Mouse (Mus musculus): ENCODE data around the gene Arhgap33. TPM values are rescaled to one million over a fixed set of nuclear protein-coding genes. Genes with fewer than 3 reads are reported as not detected.
A peak's percentile ranks its signal among the peaks of the same experiment; 100 is the strongest.

Arhgap33 gene
- polyA plus RNA-seq (2016; fragmentation: Nextera tagmentation; extraction: Ambion mirVana): 15.1 and 17.7 TPM in 2 replicates

- peak within 1 kb of the TSS; percentile 71 for H3K9ac ChIP-seq (replicated peaks)
- H3K4me1 ChIP-seq (replicated peaks): peaks cover 15% of the 10 kb centered on the region
- under 1% methylated on average over 84 of the region's 84 CpGs for WGBS
- H3K27me3 ChIP-seq: no peaks in the 10 kb centered on the region
- H3K36me3 ChIP-seq: peaks cover 51% of the 10 kb centered on the region
- no peaks in the 10 kb centered on the region for H3K9me3 ChIP-seq
- peak within 1 kb of the TSS; percentile 62; the same call in 1 of the 2 replicates for H3K27ac ChIP-seq
- peak within 1 kb of the TSS; percentile 85 for H3K4me2 ChIP-seq
- peak within 1 kb of the TSS; percentile 67 for H3K4me3 ChIP-seq (replicated peaks)
- ATAC-seq (ENCODE audit: insufficient number of reproducible peaks, insufficient read depth, low FRiP score, low TSS enrichment, low read depth): peak; percentile 87
Measured at GRCm38 (mm10) chr7:30534633-30535577, at the start of gene Arhgap33. Gene Arhgap33 (minus strand): TSS chr7:30535060.

- Histone ChIP-seq H3K4me1 (replicated peaks) (peaks cover 14% of the 10 kb centered on the region), H3K27ac (no peak overlapping the region), H3K9ac (replicated peaks) (no peak overlapping the region), H3K36me3 (peaks cover 75% of the 10 kb centered on the region), H3K4me3 (replicated peaks) (no peak overlapping the region), H3K27me3 (no peaks in the 10 kb centered on the region), H3K9me3 (no peaks in the 10 kb centered on the region), H3K4me2 (no peak overlapping the region)
- no peak for ATAC-seq (ENCODE audit: insufficient number of reproducible peaks, insufficient read depth, low FRiP score, low TSS enrichment, low read depth)
- 94% methylated on average over 10 of the region's 10 CpGs for WGBS
Measured at GRCm38 (mm10) chr7:30584339-30584738, 49.5 kb upstream of the Arhgap33 start.

- Histone ChIP-seq H3K4me1 (replicated peaks) (peaks cover 2% of the 10 kb centered on the region; the same call in 1 of the 2 replicates), H3K9me3 (no peaks in the 10 kb centered on the region), H3K9ac (replicated peaks) (no peak overlapping the region), H3K4me3 (replicated peaks) (no peak overlapping the region), H3K36me3 (peaks cover 100% of the 10 kb centered on the region), H3K27ac (no peak overlapping the region), H3K27me3 (no peaks in the 10 kb centered on the region), H3K4me2 (no peak overlapping the region)
- 98% methylated on average over 16 of the region's 16 CpGs for WGBS
- ATAC-seq (ENCODE audit: insufficient number of reproducible peaks, insufficient read depth, low FRiP score, low TSS enrichment, low read depth): no peak
Measured at GRCm38 (mm10) chr7:30581547-30581946, 46.7 kb upstream of the Arhgap33 start.

GRCm38 (mm10) chr7:30579950-30580349 lies 45.1 kb upstream of the Arhgap33 start:
- Histone ChIP-seq H3K27ac (no peak overlapping the region), H3K9me3 (no peaks in the 10 kb centered on the region), H3K27me3 (no peaks in the 10 kb centered on the region), H3K9ac (replicated peaks) (no peak overlapping the region), H3K4me3 (replicated peaks) (no peak overlapping the region), H3K4me2 (no peak overlapping the region), H3K4me1 (replicated peaks) (no peaks in the 10 kb centered on the region), H3K36me3 (peaks cover 100% of the 10 kb centered on the region)
- no peak for ATAC-seq (ENCODE audit: insufficient number of reproducible peaks, insufficient read depth, low FRiP score, low TSS enrichment, low read depth)
- WGBS: 91% methylated on average over 8 of the region's 8 CpGs

GRCm38 (mm10) chr7:30572969-30573368 lies 38.1 kb upstream of the Arhgap33 start:
- H3K9me3 ChIP-seq: no peaks in the 10 kb centered on the region
- no peak overlapping the region for H3K27ac ChIP-seq
- no peak overlapping the region for H3K9ac ChIP-seq (replicated peaks)
- no peaks in the 10 kb centered on the region for H3K4me1 ChIP-seq (replicated peaks)
- H3K27me3 ChIP-seq: no peaks in the 10 kb centered on the region
- no peak overlapping the region for H3K4me3 ChIP-seq (replicated peaks)
- peaks cover 100% of the 10 kb centered on the region for H3K36me3 ChIP-seq
- WGBS: 78% methylated on average over 2 of the region's 2 CpGs
- no peak for ATAC-seq (ENCODE audit: insufficient number of reproducible peaks, insufficient read depth, low FRiP score, low TSS enrichment, low read depth)
- no peak overlapping the region for H3K4me2 ChIP-seq

GRCm38 (mm10) chr7:30572389-30572788 lies 37.5 kb upstream of the Arhgap33 start:
- Histone ChIP-seq H3K27ac (no peak overlapping the region), H3K9ac (replicated peaks) (no peak overlapping the region), H3K9me3 (no peaks in the 10 kb centered on the region), H3K4me3 (replicated peaks) (no peak overlapping the region), H3K4me1 (replicated peaks) (no peaks in the 10 kb centered on the region), H3K4me2 (no peak overlapping the region), H3K27me3 (no peaks in the 10 kb centered on the region), H3K36me3 (peaks cover 97% of the 10 kb centered on the region)
- no peak for ATAC-seq (ENCODE audit: insufficient number of reproducible peaks, insufficient read depth, low FRiP score, low TSS enrichment, low read depth)
- WGBS: 92% methylated on average over 5 of the region's 5 CpGs

- H3K4me3 ChIP-seq (replicated peaks): no peak overlapping the region
- no peaks in the 10 kb centered on the region for H3K27me3 ChIP-seq
- no peaks in the 10 kb centered on the region for H3K9me3 ChIP-seq
- H3K4me2 ChIP-seq: no peak overlapping the region
- H3K9ac ChIP-seq (replicated peaks): no peak overlapping the region
- no peak overlapping the region for H3K27ac ChIP-seq
- H3K4me1 ChIP-seq (replicated peaks): peaks cover 7% of the 10 kb centered on the region
- H3K36me3 ChIP-seq: peaks cover 75% of the 10 kb centered on the region
- WGBS: 88% methylated on average over 11 of the region's 11 CpGs
- ATAC-seq (ENCODE audit: insufficient number of reproducible peaks, insufficient read depth, low FRiP score, low TSS enrichment, low read depth): no peak
Measured at GRCm38 (mm10) chr7:30567555-30567954, 32.7 kb upstream of the Arhgap33 start.

- no peaks in the 10 kb centered on the region for H3K27me3 ChIP-seq
- peaks cover 60% of the 10 kb centered on the region for H3K36me3 ChIP-seq
- WGBS: 89% methylated on average over 9 of the region's 9 CpGs
- ATAC-seq (ENCODE audit: insufficient number of reproducible peaks, insufficient read depth, low FRiP score, low TSS enrichment, low read depth): no peak
- no peak overlapping the region for H3K4me2 ChIP-seq
- no peak overlapping the region for H3K27ac ChIP-seq
- peaks cover 15% of the 10 kb centered on the region for H3K4me1 ChIP-seq (replicated peaks)
- no peak overlapping the region for H3K9ac ChIP-seq (replicated peaks)
- H3K9me3 ChIP-seq: no peaks in the 10 kb centered on the region
- H3K4me3 ChIP-seq (replicated peaks): no peak overlapping the region
Measured at GRCm38 (mm10) chr7:30566033-30566432, 31.2 kb upstream of the Arhgap33 start.

- H3K36me3 ChIP-seq: peaks cover 50% of the 10 kb centered on the region
- H3K4me2 ChIP-seq: peak within 1 kb of the TSS; percentile 59
- peak within 1 kb of the TSS; percentile 75 for H3K4me3 ChIP-seq (replicated peaks)
- no peak for ATAC-seq (ENCODE audit: insufficient number of reproducible peaks, insufficient read depth, low FRiP score, low TSS enrichment, low read depth)
- no peaks in the 10 kb centered on the region for H3K27me3 ChIP-seq
- peaks cover 15% of the 10 kb centered on the region for H3K4me1 ChIP-seq (replicated peaks)
- 94% methylated on average over 12 of the region's 12 CpGs for WGBS
- H3K27ac ChIP-seq: no peak within 1 kb of the TSS
- H3K9ac ChIP-seq (replicated peaks): peak within 1 kb of the TSS; percentile 77; the same call in 1 of the 2 replicates
- no peaks in the 10 kb centered on the region for H3K9me3 ChIP-seq
Measured at GRCm38 (mm10) chr7:30564970-30565571, 30.2 kb upstream of the Arhgap33 start, which contains the start of gene Igflr1. Gene Igflr1 (plus strand): TSS chr7:30565427.

- 24% methylated on average over 6 of the region's 6 CpGs for WGBS
- no peaks in the 10 kb centered on the region for H3K27me3 ChIP-seq
- peak overlapping the region; percentile 59 for H3K4me2 ChIP-seq
- no peaks in the 10 kb centered on the region for H3K9me3 ChIP-seq
- H3K36me3 ChIP-seq: peaks cover 38% of the 10 kb centered on the region
- H3K27ac ChIP-seq: peak overlapping the region; percentile 96
- H3K4me3 ChIP-seq (replicated peaks): peak overlapping the region; percentile 75
- no peak for ATAC-seq (ENCODE audit: insufficient number of reproducible peaks, insufficient read depth, low FRiP score, low TSS enrichment, low read depth)
- peaks cover 16% of the 10 kb centered on the region for H3K4me1 ChIP-seq (replicated peaks)
- H3K9ac ChIP-seq (replicated peaks): peak overlapping the region; percentile 77
Measured at GRCm38 (mm10) chr7:30563906-30564280, 29.0 kb upstream of the Arhgap33 start.

Data from limb, embryonic 12.5 days (tissue).